Mouse (Mus musculus) gonadal fat pad, adult 2 months (tissue): ENCODE results near the gene Krtap4-2. TPM values are rescaled to one million over a fixed set of nuclear protein-coding genes. Genes with fewer than 3 reads are reported as not detected.
"Not testable (repeated sequence)": the region's sequence is repeated elsewhere in the genome, so short reads cannot be mapped to it uniquely, and the experiment has no call there.

Source experiments
- DNase-seq: peaks from one replicate; pipeline ENCODE4 v3.0.0-alpha.2; 2012; ENCODE audit warnings: low read depth
- polyA plus RNA-seq: library from polyadenylated mRNA; depleted of rRNA; stranded (reverse); fragments of >200 nt; gene quantifications from 2 replicates; pipeline ENCODE4 v1.2.3, GENCODE M21; 2012; rRNA removed

Krtap4-2 gene
- not detected in 2 replicates for polyA plus RNA-seq

DNA sequence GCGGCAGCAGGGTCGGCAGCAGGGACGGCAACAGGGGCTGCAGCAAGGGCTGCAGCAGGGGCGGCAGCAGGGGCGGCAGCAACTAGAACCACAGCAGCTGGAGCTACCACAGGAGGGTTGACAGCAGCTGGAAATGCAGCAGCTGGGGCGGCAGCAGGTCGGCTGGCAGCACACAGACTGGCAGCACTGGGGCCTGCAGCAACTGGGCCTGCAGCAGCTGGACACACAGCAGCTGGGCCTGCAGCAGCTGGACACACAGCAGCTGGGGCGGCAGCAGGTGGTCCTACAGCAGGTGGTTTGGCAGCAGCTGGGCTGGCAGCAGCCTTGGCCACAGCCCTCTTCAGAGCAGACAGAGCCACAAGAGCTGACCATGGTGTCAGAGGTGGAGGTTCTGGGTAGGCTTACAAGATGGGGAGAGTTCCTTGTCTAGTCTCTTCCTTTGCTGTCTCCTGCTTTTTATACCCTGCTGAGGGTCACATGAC is at the start of gene Krtap4-2:
Gene Krtap4-2, minus strand, starts transcription at position 432 of the 482 bp plus-strand sequence.
- DNase-seq: no peak

- DNase-seq: no peak
These were observed 48.6 kb upstream of the Krtap4-2 start for GRCm38 (mm10) chr11:99683481-99683880.

DNA sequence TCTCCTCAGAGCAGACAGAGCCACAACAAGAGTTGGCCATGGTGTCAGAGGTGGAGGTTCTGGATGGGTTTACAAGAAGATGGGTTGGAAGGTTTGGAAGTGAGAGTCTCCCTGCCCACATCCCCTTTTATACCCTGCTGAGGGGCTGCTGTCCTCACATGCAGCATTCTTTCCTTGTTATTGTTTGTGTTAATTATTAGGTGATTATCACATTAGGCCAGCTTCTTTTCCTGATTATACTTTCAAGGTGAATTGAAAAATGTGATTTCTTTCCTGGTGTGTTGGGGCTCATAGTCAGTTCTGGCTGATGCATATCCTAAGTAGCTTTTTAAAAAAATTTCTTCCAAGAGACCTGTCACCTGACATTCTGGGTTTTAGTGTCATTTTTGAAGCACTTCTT is 31.0 kb upstream of the Krtap4-2 start, which contains the start of gene Krtap4-6:
Gene Krtap4-6, minus strand, starts transcription at position 101 of the 400 bp plus-strand sequence.
- DNase-seq: no peak

GRCm38 (mm10) chr11:99662802-99663201 is 27.9 kb upstream of the Krtap4-2 start:
- DNase-seq: no peak

GRCm38 (mm10) chr11:99659256-99659655 is 24.4 kb upstream of the Krtap4-2 start:
- no peak for DNase-seq

DNA sequence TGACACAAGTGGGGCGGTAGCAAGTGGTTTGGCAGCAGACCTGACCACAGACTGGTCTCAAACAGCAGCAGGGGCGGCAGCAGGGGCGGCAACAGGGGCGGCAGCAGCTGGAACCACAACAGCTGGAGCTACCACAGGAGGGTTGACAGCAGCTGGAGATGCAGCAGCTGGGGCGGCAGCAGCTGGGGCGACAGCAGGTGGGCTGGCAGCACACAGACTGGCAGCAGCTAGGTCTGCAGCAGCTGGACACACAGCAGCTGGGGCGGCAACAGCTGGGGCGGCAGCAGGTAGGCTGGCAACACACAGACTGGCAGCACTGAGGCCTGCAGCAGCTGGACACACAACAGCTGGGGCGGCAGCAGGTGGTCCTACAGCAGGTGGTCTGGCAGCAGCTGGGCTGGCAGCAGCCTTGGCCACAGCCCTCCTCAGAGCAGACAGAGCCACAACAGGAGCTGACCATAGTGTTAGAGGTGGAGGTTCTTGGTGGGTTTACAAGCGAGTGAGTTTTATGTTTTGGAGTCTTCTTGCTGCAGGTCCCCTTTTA is 23.7 kb upstream of the Krtap4-2 start, which contains the start of gene Gm11563:
Gene Gm11563, minus strand, starts transcription at position 494 of the 544 bp plus-strand sequence.
- not testable (repeated sequence) for DNase-seq

GRCm38 (mm10) chr11:99657051-99657450 is 22.2 kb upstream of the Krtap4-2 start:
- DNase-seq: no peak

GRCm38 (mm10) chr11:99650136-99650535 is 15.3 kb upstream of the Krtap4-2 start, which contains the start of gene Gm11555:
Gene Gm11555 (minus strand): TSS chr11:99650236.
- DNase-seq: no peak

DNA sequence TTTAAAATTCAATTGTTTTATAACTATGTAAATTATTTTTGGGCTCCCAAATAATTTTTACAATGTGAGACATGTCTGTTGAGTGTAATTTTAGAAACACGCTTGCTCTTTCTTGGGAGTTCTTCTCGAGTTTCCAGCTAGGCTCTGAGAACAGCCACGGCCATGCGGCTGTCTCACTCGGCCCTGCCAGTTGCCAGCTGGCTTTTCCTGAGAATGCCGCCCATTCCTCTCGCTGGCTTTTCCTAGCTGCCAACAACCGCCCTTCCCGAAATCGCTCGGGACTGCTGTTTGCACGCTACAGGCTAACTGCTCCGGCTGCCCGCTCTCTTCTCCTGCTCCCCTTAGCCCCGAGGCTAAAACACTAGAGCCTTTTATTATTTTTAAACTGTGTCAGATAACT is 11.6 kb upstream of the Krtap4-2 start:
- no peak for DNase-seq

DNA sequence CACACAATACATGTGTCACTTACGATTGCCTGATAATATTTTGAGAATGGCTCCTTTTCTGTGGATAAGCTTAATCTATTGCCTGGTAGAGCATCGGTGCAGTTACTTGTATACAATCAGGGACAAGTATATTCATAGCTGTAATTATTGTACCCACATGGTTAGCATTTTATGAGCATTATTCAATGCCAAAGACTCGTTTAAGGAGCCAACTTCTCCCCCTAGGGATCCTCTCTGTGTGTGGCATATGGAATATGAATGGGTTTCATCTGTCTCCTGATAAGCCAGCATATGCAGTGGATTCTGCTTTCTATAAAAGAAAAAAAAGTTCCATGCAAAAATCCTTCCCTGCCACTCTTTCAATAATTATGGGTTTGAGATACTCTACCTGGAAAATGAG is 9.5 kb upstream of the Krtap4-2 start:
- no peak for DNase-seq

GRCm38 (mm10) chr11:99643635-99644139 is 8.8 kb upstream of the Krtap4-2 start, which contains the start of gene Krtap4-7:
Gene Krtap4-7 (minus strand): TSS chr11:99644089.
- not testable (repeated sequence) for DNase-seq

DNA sequence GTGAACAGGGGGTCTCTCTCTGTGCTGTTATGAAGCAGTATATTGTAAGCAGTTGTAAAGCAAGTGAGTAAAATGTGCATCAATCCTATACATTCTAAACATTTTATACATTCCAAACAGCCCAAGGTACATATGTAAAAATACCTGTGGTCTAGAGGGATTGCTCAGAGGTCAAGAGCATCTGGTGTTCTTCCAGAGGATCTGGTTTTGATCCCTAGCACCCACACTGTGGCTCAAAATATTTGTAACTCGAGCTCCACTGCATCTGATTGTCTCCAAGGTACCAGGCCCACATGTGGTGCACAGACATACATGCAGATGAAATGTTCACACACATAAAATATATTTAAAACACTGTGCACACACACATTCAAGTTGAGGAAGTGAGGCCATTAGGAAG is 6.0 kb upstream of the Krtap4-2 start:
- no peak for DNase-seq

GRCm38 (mm10) chr11:99637086-99637485 is 2.2 kb upstream of the Krtap4-2 start:
- no peak for DNase-seq

- DNase-seq: no peak
These were observed 1.6 kb downstream of the Krtap4-2 start for GRCm38 (mm10) chr11:99633293-99633692.

DNA sequence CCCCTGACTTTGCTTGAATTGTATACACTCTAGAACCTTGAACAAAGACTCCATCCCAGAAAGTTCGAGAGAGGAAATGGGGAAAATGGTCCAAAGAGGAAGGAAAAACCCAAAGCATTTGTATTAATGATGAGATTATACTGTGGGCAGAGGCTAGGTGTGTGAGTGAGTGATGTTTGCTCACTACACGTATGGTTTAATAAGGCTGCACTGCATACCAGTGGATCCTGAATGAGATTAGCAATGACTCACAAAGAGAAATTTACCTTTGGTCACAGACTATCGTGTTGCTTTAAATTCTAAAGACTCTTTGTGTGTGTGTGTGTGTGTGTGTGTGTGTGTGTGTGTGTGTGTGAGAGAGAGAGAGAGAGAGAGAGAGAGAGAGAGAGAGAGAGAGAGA is 4.0 kb downstream of the Krtap4-2 start:
- no peak for DNase-seq

- no peak for DNase-seq
These were observed 6.7 kb downstream of the Krtap4-2 start, which contains the start of gene Krtap4-1 for GRCm38 (mm10) chr11:99628138-99628537. Gene Krtap4-1 (minus strand): TSS chr11:99628238.

DNA sequence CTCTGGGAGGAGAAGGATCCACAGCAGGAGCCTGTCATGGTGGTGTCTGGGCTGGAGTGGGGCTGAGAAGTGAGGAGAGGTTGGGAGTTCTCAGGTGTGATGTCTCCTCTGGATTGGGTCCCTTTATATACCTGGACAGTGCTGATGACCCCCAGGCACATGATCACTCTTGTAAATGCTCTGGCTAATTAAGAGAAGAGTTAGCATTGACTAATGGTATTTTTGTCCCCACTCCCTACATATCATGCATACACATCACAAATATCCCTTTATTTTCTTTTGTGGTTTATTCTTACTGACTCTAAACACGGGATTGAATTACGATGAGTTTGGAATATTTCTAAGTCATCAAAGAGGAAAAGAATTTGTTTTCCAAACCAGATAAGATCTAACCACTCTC is 14.5 kb downstream of the Krtap4-2 start, which contains the start of gene Gm11562:
Gene Gm11562, minus strand, starts transcription at position 101 of the 400 bp plus-strand sequence.
- no peak for DNase-seq

- no peak for DNase-seq
These were observed 20.0 kb downstream of the Krtap4-2 start, which contains the start of gene Krtap2-4 for GRCm38 (mm10) chr11:99614796-99615363. Gene Krtap2-4 (minus strand): TSS chr11:99614846.

- not testable (repeated sequence) for DNase-seq
These were observed 24.8 kb downstream of the Krtap4-2 start, which contains the start of gene Gm11937 for GRCm38 (mm10) chr11:99610089-99610488. Gene Gm11937 (minus strand): TSS chr11:99610189.

DNA sequence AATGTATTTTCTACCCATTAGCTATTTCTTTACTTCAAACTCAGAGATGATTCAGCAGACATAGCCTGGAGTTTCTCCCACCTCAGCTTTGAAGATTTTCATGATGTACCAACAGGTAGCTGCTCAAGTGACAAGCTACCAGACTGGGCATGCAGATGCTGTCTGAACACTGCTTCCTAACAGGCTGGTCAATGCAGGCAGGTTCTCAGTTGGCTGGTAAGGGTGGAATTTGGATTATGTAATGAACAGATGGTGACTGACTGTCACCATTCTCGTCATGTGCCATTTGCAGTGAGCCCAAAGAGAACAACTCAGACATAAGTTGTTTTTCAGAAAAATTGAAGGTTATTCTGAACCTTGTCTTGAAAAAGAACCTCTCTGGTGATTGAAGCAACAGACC is 25.8 kb downstream of the Krtap4-2 start:
- DNase-seq: no peak

- not testable (repeated sequence) for DNase-seq
These were observed 31.7 kb downstream of the Krtap4-2 start, which contains the start of gene Gm11938 for GRCm38 (mm10) chr11:99603208-99603607. Gene Gm11938 (minus strand): TSS chr11:99603308.

DNA sequence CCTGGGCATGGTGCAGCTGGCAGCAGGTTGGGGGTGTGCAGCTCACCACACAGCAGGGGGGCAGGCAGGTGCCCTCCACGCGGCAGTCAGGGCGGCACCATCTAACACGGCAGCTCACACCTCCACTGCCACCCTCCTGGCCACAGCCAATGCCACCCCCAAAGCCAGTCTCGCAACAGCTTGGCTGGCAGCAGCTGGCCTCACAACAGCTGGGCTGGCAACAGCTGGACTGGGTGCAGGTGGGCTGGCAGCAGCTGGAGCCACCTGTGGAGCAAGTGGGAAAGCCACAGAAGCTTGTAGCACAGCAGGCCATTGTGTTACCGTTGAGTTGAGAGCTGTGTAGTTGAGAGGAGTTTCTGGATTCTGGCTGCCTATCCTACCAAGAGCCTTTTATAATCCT is 37.1 kb downstream of the Krtap4-2 start, which contains the start of gene Krtap9-3:
Gene Krtap9-3, minus strand, starts transcription at position 364 of the 400 bp plus-strand sequence.
- DNase-seq: not testable (repeated sequence)
